Mouse (Mus musculus) central nervous system, embryonic 18 days (tissue): ENCODE data around the gene Prmt9. TPM values are rescaled to one million over a fixed set of nuclear protein-coding genes. Genes with fewer than 3 reads are reported as not detected.

Source experiments
- polyA plus RNA-seq: library from polyadenylated mRNA; depleted of rRNA; stranded (reverse); fragments of >200 nt; gene quantifications from 2 replicates; pipeline ENCODE4 v1.2.3, GENCODE M21; 2012; rRNA removed

The Prmt9 gene
- polyA plus RNA-seq = 25.1 and 26.6 TPM in 2 replicates

DNA sequence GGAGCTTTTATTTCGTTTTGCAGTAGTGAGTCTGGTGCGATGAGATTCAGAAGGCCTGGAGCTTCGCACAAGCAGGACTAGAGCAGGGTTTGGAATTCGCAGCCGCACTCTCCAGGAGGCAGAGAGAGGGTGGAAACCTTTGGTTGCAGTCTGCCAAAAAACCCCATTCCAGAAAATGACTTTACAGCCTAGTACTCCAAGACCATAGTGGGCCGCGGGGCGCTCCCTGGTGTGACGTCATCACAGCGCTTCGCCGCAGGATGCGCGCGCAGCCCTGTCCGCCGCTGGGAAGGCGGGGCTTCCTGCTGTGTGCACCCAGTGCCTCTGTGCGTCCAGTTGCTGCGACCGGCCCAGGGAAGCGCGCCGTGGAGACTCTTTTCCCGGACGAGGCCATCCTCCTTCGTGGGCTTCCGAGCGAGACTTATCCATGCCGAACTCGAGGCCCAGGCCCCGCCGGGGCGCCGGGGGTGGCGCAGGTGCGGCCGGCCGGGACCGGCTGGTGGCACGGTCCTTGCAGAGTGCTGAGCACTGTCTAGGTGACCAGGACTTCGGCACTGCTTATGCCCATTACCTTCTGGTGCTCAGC lies at the start of gene Prmt9:
Gene Prmt9, plus strand, starts transcription at position 277 of the 586 bp plus-strand sequence.

GRCm38 (mm10) chr8:77517301-77518200 lies 31.6 kb upstream of the Prmt9 start, which contains the start of gene Arhgap10:
Gene Arhgap10 (minus strand): TSS chr8:77517953.

DNA sequence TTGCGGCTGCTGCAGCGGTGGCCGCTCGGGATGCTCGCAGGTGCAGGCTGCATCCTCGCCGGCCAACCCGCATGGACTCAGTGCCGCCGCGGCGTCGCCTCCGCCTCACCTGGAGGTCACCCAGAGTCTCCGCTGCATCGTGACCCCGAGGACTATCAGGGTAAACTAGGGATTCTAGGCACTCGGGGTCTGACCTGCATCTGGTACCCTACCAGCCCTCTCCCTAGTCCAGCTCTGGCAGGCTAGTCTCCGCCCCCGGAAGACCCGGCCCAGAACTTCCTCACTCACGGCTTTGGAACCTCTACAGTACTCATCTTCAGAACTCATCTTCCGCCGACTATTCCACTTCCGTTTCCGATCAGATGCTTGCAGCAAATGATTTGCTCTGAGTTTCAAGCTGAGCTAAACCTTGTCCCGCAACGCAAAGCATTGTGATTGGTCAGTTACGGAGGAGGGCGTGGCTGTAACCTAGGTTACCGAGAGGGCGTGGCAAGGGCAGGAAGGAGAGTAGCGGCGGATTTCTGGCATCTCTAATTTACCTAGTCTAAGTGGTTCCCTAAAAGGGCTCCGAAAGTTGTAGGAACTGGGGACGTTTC lies 61.3 kb downstream of the Prmt9 start, which contains the start of gene Tmem184c:
Gene Tmem184c, minus strand, starts transcription at position 325 of the 596 bp plus-strand sequence.

Other genes with a start within 250 kb of the Prmt9 start
- gene Arhgap10, start 31.4 kb upstream of the Prmt9 start, polyA plus RNA-seq = 3.8 and 4.3 TPM in 2 replicates
- 49.7 and 52.8 TPM in 2 replicates for gene Tmem184c, start 61.3 kb downstream of the Prmt9 start, polyA plus RNA-seq
- gene Ednra, start 175.1 kb downstream of the Prmt9 start, polyA plus RNA-seq = 5.7 and 6.8 TPM in 2 replicates